Mouse (Mus musculus): ENCODE measurements around the gene Actr10.

GRCm38 (mm10) chr12:70958640-70959039, 21.0 kb downstream of the Actr10 start:
- TF ChIP-seq MAZ (IDR thresholded peaks at IDR 0.05; ENCODE audit: low read depth, low read length) (no peak), NRF1 (IDR thresholded peaks at IDR 0.05; ENCODE audit: low read depth, low read length) (no peak), CHD1 (IDR thresholded peaks at IDR 0.05; ENCODE audit: low read depth, low read length) (no peak), CTCF (conservative IDR thresholded peaks at IDR 0.05 in 1 of 2, IDR thresholded peaks at IDR 0.05 in 1 of 2; ENCODE audit: low read depth in 2 of 2, low read length in 2 of 2) (no peak), MEF2A (IDR thresholded peaks at IDR 0.05; ENCODE audit: borderline replicate concordance, low read depth, low read length) (no peak), ETS1 (conservative IDR thresholded peaks at IDR 0.05; ENCODE audit: low read depth, low read length) (no peak), UBTF (IDR thresholded peaks at IDR 0.05; ENCODE audit: low read depth, low read length) (no peak), EP300 (IDR thresholded peaks at IDR 0.05; ENCODE audit: low read length) (no peak)
